Mouse (Mus musculus) lung, embryonic 14.5 days (tissue): ENCODE results near the gene Hpgd. TPM values are rescaled to one million over a fixed set of nuclear protein-coding genes. Genes with fewer than 3 reads are reported as not detected.
"Not testable (repeated sequence)": the region's sequence is repeated elsewhere in the genome, so short reads cannot be mapped to it uniquely, and the experiment has no call there.

Source experiments
- ATAC-seq: fragments of 200-750 bp; cut with Nextera tagmentation; 2 replicates; pipeline ENCODE4 v1.8.0; 2017; ENCODE audit warnings: mild to moderate bottlenecking, moderate TSS enrichment, moderate library complexity; ENCODE audit not compliant: insufficient read depth
- DNase-seq: peaks from one replicate; pipeline ENCODE4 v3.0.0-alpha.2; 2015
- H3K27ac ChIP-seq: fragments of 300-500 bp; sonication (generic); 2 replicates; pipeline ENCODE4 v1.5.1; 2014; ENCODE audit warnings: low read depth, mild to moderate bottlenecking, moderate library complexity
- H3K27me3 ChIP-seq: fragments of 300-500 bp; sonication (generic); 2 replicates; pipeline ENCODE4 v1.6.1; 2014; ENCODE audit warnings: low read length, control low read depth; ENCODE audit not compliant: insufficient read depth
- H3K36me3 ChIP-seq: fragments of 300-500 bp; sonication (generic); 2 replicates; pipeline ENCODE4 v1.6.1; 2014; ENCODE audit warnings: control low read depth; ENCODE audit not compliant: insufficient read depth
- H3K4me1 ChIP-seq: fragments of 300-500 bp; sonication (generic); 2 replicates; pipeline ENCODE4 v1.6.1; 2014; ENCODE audit warnings: antibody characterized with exemption, control low read depth; ENCODE audit not compliant: insufficient read depth
- H3K4me2 ChIP-seq: fragments of 300-500 bp; sonication (generic); 2 replicates; pipeline ENCODE4 v1.6.1; 2014; ENCODE audit warnings: mild to moderate bottlenecking
- H3K4me3 ChIP-seq: fragments of 300-500 bp; sonication (generic); 2 replicates; pipeline ENCODE4 v1.5.1; 2014; ENCODE audit warnings: low read depth, low read length
- H3K9ac ChIP-seq: fragments of 300-500 bp; sonication (generic); 2 replicates; pipeline ENCODE4 v1.6.1; 2014
- H3K9me3 ChIP-seq: fragments of 300-500 bp; sonication (generic); 2 replicates; pipeline ENCODE4 v1.6.1; 2016; ENCODE audit warnings: low read depth, low read length, control low read depth
- CTCF ChIP-seq: IDR thresholded peaks from 2 replicates; pipeline ENCODE4 v1.5.1; 2016; ENCODE audit warnings: antibody characterized with exemption, low read depth
- WGBS: fragments of 180-500 bp; shearing (Covaris S2); extraction: QIAGEN DNeasy Blood & Tissue Kit; methylation state at CpG from one replicate; pipeline ENCODE4 v1.1.7; 2014; 5-methylcytosine and 5-hydroxymethylcytosine counted together
- polyA plus RNA-seq: library from polyadenylated mRNA; unstranded; fragments of >200 nt; fragmentation: Nextera tagmentation; extraction: Ambion mirVana; gene quantifications from 2 replicates; pipeline ENCODE4 v1.2.1, GENCODE M21; 2014

The Hpgd gene
- 15.6 and 17.7 TPM in 2 replicates for polyA plus RNA-seq

GRCm38 (mm10) chr8:56294373-56294877 is at the start of gene Hpgd:
Gene Hpgd (plus strand): TSS chr8:56294585.
- Histone ChIP-seq H3K36me3 (no peaks in the 10 kb centered on the region), H3K4me3 (peak within 1 kb of the TSS; percentile 50), H3K27me3 (no peaks in the 10 kb centered on the region), H3K4me1 (peaks cover 5% of the 10 kb centered on the region), H3K27ac (no peak within 1 kb of the TSS), H3K9me3 (no peaks in the 10 kb centered on the region), H3K9ac (peak within 1 kb of the TSS; percentile 58), H3K4me2 (peak within 1 kb of the TSS; percentile 83)
- DNase-seq: peak; percentile 74
- ATAC-seq: peak; percentile 89
- WGBS: under 1% methylated on average over 33 of the region's 33 CpGs
- TF ChIP-seq CTCF: no peak

GRCm38 (mm10) chr8:56251728-56252127 is 42.7 kb upstream of the Hpgd start:
- not testable (repeated sequence) for H3K4me2 ChIP-seq, H3K9me3 ChIP-seq, ATAC-seq, H3K36me3 ChIP-seq, H3K9ac ChIP-seq, H3K4me3 ChIP-seq, DNase-seq, H3K27me3 ChIP-seq, H3K4me1 ChIP-seq, H3K27ac ChIP-seq
- WGBS: 72% methylated on average over 3 of the region's 3 CpGs

GRCm38 (mm10) chr8:56252314-56252713 is 42.1 kb upstream of the Hpgd start:
- Histone ChIP-seq H3K27ac (no peak overlapping the region), H3K27me3 (no peaks in the 10 kb centered on the region), H3K36me3 (no peaks in the 10 kb centered on the region), H3K4me3 (no peak overlapping the region), H3K9me3 (no peaks in the 10 kb centered on the region), H3K4me1 (no peaks in the 10 kb centered on the region), H3K4me2 (no peak overlapping the region), H3K9ac (no peak overlapping the region)
- WGBS: 84% methylated on average over 1 of the region's 1 CpGs
- no peak for TF ChIP-seq CTCF
- ATAC-seq (no peak), DNase-seq (no peak)

GRCm38 (mm10) chr8:56261190-56261589 is 33.2 kb upstream of the Hpgd start:
- no peaks in the 10 kb centered on the region for H3K27me3 ChIP-seq
- H3K4me2 ChIP-seq: no peak overlapping the region
- H3K9ac ChIP-seq: no peak overlapping the region
- ATAC-seq (no peak), DNase-seq (no peak)
- no peak overlapping the region for H3K27ac ChIP-seq
- no peaks in the 10 kb centered on the region for H3K4me1 ChIP-seq
- no peaks in the 10 kb centered on the region for H3K36me3 ChIP-seq
- 58% methylated on average over 1 of the region's 1 CpGs for WGBS
- TF ChIP-seq CTCF: no peak
- no peaks in the 10 kb centered on the region for H3K9me3 ChIP-seq
- no peak overlapping the region for H3K4me3 ChIP-seq

- no peaks in the 10 kb centered on the region for H3K27me3 ChIP-seq
- H3K27ac ChIP-seq: no peak overlapping the region; the same call in 1 of the 2 replicates
- 34% methylated on average over 10 of the region's 10 CpGs for WGBS
- ATAC-seq (peak; percentile 60), DNase-seq (peak; percentile 8)
- H3K4me2 ChIP-seq: no peak overlapping the region
- no peaks in the 10 kb centered on the region; the same call in 1 of the 2 replicates for H3K4me1 ChIP-seq
- H3K4me3 ChIP-seq: no peak overlapping the region
- no peaks in the 10 kb centered on the region for H3K9me3 ChIP-seq
- no peak for TF ChIP-seq CTCF
- H3K36me3 ChIP-seq: no peaks in the 10 kb centered on the region
- H3K9ac ChIP-seq: no peak overlapping the region
These were observed 24.4 kb upstream of the Hpgd start for GRCm38 (mm10) chr8:56269687-56270663.

GRCm38 (mm10) chr8:56272934-56273333 is 21.5 kb upstream of the Hpgd start:
- no peak overlapping the region for H3K9ac ChIP-seq
- no peak overlapping the region for H3K4me2 ChIP-seq
- TF ChIP-seq CTCF: no peak
- H3K4me1 ChIP-seq: no peaks in the 10 kb centered on the region; the same call in 1 of the 2 replicates
- no peak overlapping the region for H3K27ac ChIP-seq
- ATAC-seq (no peak), DNase-seq (no peak)
- no peaks in the 10 kb centered on the region for H3K27me3 ChIP-seq
- H3K4me3 ChIP-seq: no peak overlapping the region
- no peaks in the 10 kb centered on the region for H3K9me3 ChIP-seq
- no peaks in the 10 kb centered on the region for H3K36me3 ChIP-seq
- 72% methylated on average over 1 of the region's 1 CpGs for WGBS

GRCm38 (mm10) chr8:56275316-56275715 is 19.1 kb upstream of the Hpgd start:
- DNase-seq: no peak
- H3K36me3 ChIP-seq: no peaks in the 10 kb centered on the region
- no peak for TF ChIP-seq CTCF
- no peak overlapping the region for H3K4me2 ChIP-seq
- no peak overlapping the region for H3K4me3 ChIP-seq
- no peak overlapping the region for H3K9ac ChIP-seq
- H3K4me1 ChIP-seq: no peaks in the 10 kb centered on the region; the same call in 1 of the 2 replicates
- no peaks in the 10 kb centered on the region for H3K27me3 ChIP-seq
- H3K9me3 ChIP-seq: no peaks in the 10 kb centered on the region
- ATAC-seq: no peak
- H3K27ac ChIP-seq: no peak overlapping the region
